Mouse (Mus musculus) sigmoid colon, adult 10 weeks (tissue): ENCODE data around the gene 4921509C19Rik. TPM values are rescaled to one million over a fixed set of nuclear protein-coding genes. Genes with fewer than 3 reads are reported as not detected.

Experiments used
- polyA plus RNA-seq: library from polyadenylated mRNA; stranded (reverse); fragments of 350-450 nt; fragmentation: Illumina TruSeq; extraction: RNeasy Lipid Tissue Mini Kit (QIAGEN cat#74804); gene quantifications from one replicate; pipeline ENCODE4 v1.2.3, GENCODE M21; 2014; ENCODE audit warnings: low read depth, low replicate concordance

Gene 4921509C19Rik
- polyA plus RNA-seq = not detected

DNA sequence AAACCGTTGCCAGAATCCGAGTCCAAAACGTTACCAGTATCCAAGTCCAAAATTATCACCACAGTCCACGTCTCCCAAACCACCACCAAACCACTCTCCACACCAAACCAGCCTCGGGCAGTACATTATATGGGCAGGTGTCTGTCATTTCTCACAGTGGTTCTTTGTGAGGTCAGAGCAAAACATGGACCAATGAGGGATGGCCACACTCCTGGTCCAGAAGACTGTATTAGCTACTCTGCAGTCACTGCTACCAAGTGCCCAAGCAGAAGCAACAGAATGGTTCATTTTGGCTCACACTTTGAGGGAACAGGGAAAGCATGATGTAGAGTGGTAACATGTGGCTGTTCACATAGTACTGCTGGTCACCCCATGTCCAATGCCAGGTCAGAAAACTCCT lies at the start of gene 4921509C19Rik:
4921509C19Rik (minus strand) TSS at position 101 of the 400 bp plus-strand sequence.

DNA sequence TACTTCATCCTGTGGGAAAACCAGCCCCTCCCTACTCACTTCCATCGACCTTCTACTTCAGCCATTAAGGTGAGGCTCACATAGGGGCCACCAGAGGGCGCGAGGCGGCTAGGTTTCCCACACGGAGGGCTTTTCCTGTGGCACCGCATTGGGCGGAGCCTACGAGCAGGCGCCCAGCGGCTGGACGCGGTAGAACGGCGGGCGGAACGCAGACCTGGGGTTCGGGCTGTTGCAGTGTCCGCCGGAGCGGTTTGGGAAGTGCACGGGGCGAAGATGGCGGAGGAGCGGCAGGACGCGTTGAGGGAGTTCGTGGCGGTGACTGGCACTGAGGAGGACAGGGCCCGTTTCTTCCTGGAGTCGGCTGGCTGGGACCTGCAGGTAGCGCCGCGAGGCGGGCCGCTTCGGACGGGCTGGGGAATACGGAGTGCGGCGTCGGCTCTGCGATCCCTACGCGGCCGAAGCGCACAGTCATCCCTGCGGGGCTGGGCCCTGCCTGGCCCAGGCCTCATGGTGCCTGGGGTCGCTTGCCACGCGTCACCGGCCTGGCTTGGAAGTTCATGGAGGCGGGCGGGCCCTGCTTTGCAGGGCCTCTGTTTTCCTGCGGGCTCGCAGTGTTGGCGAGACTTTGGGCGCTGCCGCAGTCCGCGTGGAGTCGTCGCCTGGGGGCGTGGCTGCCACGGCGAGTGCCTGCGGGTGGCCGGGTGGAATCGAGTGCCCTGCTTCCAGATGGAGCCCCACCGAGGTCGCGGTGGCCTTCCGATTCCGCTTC lies 18.3 kb upstream of the 4921509C19Rik start, which contains the start of gene Nsfl1c:
Nsfl1c (plus strand) TSS at position 148 of the 769 bp plus-strand sequence.

Other genes with a start within 250 kb of the 4921509C19Rik start
- 47.2 TPM for gene Nsfl1c, start 18.0 kb upstream of the 4921509C19Rik start, polyA plus RNA-seq
- gene Fkbp1a, start 66.3 kb upstream of the 4921509C19Rik start, polyA plus RNA-seq = 137 TPM
- 33.8 TPM for gene Sdcbp2, start 96.5 kb upstream of the 4921509C19Rik start, polyA plus RNA-seq
- 0.54 TPM for gene Snph, start 156.4 kb upstream of the 4921509C19Rik start, polyA plus RNA-seq
- gene Rad21l, start 192.4 kb upstream of the 4921509C19Rik start, polyA plus RNA-seq = 0.25 TPM
- not detected for gene Tmem74b, start 225.9 kb upstream of the 4921509C19Rik start, polyA plus RNA-seq